Mouse (Mus musculus) CH12.LX (cell line): Measurements from ENCODE around the gene Prr27. TPM values are rescaled to one million over a fixed set of nuclear protein-coding genes. Genes with fewer than 3 reads are reported as not detected.

Experiments used
- DNase-seq: peaks from one replicate; pipeline ENCODE4 v3.0.0-alpha.2; 2013; ENCODE audit errors: extremely low read depth
- H3K27ac ChIP-seq: 2 replicates; pipeline ENCODE4 v1.5.1; 2012; ENCODE audit warnings: low read depth, mild to moderate bottlenecking, control low read depth, moderate library complexity; ENCODE audit not compliant: insufficient read depth
- H3K27me3 ChIP-seq: replicated peaks from 2 replicates; pipeline ENCODE3; 2012; ENCODE audit warnings: inconsistent platforms
- H3K36me3 ChIP-seq, 2 experiments: replicated peaks in 1 of 2; 2 replicates each; pipeline versions ENCODE3 to v1.6.1; 2012; ENCODE audit warnings: inconsistent platforms in 1 of 2, low read length in 1 of 2, mild to moderate bottlenecking in 1 of 2, mixed read lengths in 1 of 2, moderate library complexity in 1 of 2; ENCODE audit not compliant: control insufficient read depth in 1 of 2, insufficient read depth in 1 of 2
- H3K4me1 ChIP-seq, 2 experiments: 2 replicates each; pipeline ENCODE4 v1.6.1; 2012; ENCODE audit warnings: inconsistent platforms in 1 of 2, moderate library complexity in 1 of 2; ENCODE audit not compliant: insufficient read depth in 2 of 2, control insufficient read depth in 1 of 2
- H3K4me2 ChIP-seq: 2 replicates; pipeline ENCODE4 v1.6.1; 2012; ENCODE audit warnings: low read depth, mild to moderate bottlenecking, control low read depth; ENCODE audit not compliant: poor library complexity, insufficient read depth, severe bottlenecking
- H3K4me3 ChIP-seq, 3 experiments: fragments of 150-350 bp in 1 of 3; sonication (generic) in 1 of 3; replicated peaks in 1 of 3; 2 replicates each; pipeline versions ENCODE3 to v1.5.1; 2011 to 2012; ENCODE audit warnings: low read depth in 2 of 3, low read length in 2 of 3, mild to moderate bottlenecking in 2 of 3, moderate library complexity in 2 of 3, control low read depth in 1 of 3, improper control_type of control experiment in 1 of 3, inconsistent platforms in 1 of 3, mixed read lengths in 1 of 3; ENCODE audit not compliant: poor library complexity in 1 of 3
- H3K79me2 ChIP-seq: replicated peaks from 2 replicates; pipeline ENCODE4 v1.6.1; 2012; ENCODE audit warnings: mild to moderate bottlenecking, moderate library complexity; ENCODE audit not compliant: control insufficient read depth, poor library complexity, insufficient read depth, severe bottlenecking; ENCODE audit errors: extremely low read depth
- H3K9ac ChIP-seq: 2 replicates; pipeline ENCODE4 v1.6.1; 2012; ENCODE audit warnings: low read depth, mild to moderate bottlenecking, control low read depth, moderate library complexity; ENCODE audit not compliant: insufficient read depth
- H3K9me3 ChIP-seq: replicated peaks from 2 replicates; pipeline ENCODE3; 2012; ENCODE audit warnings: low read length, inconsistent platforms, mixed read lengths
- CHD1 ChIP-seq: IDR thresholded peaks from 2 replicates; pipeline ENCODE4 v1.6.1; 2012; ENCODE audit warnings: low read depth, low read length, improper control_type of control experiment, inconsistent platforms
- CHD2 ChIP-seq: IDR thresholded peaks from 2 replicates; pipeline ENCODE4 v1.6.1; 2011; ENCODE audit warnings: low read length, improper control_type of control experiment
- CTCF ChIP-seq, 2 experiments: IDR thresholded peaks in 1 of 2; conservative IDR thresholded peaks in 1 of 2; 2 replicates each; pipeline ENCODE4 v1.5.1; 2011 to 2012; ENCODE audit warnings: low read depth in 2 of 2, low read length in 2 of 2, improper control_type of control experiment in 1 of 2, inconsistent platforms in 1 of 2, mild to moderate bottlenecking in 1 of 2, moderate library complexity in 1 of 2
- ETS1 ChIP-seq: conservative IDR thresholded peaks from 2 replicates; pipeline ENCODE4 v1.6.1; 2012; ENCODE audit warnings: low read depth, mild to moderate bottlenecking, inconsistent platforms, low read length, improper control_type of control experiment, moderate library complexity
- GABPA ChIP-seq: IDR thresholded peaks from 2 replicates; pipeline ENCODE4 v1.6.1; 2012; ENCODE audit warnings: low read depth, low read length, improper control_type of control experiment, inconsistent platforms; ENCODE audit not compliant: insufficient replicate concordance
- IRF4 ChIP-seq: IDR thresholded peaks from 2 replicates; pipeline ENCODE4 v1.6.1; 2014; ENCODE audit warnings: low read depth, mild to moderate bottlenecking, inconsistent platforms, low read length, improper control_type of control experiment
- JUN ChIP-seq: IDR thresholded peaks from 2 replicates; pipeline ENCODE4 v1.6.1; 2011; ENCODE audit warnings: low read depth, mild to moderate bottlenecking, low read length, improper control_type of control experiment, moderate library complexity; ENCODE audit not compliant: insufficient read depth
- KAT2A ChIP-seq: IDR thresholded peaks from 2 replicates; pipeline ENCODE4 v1.6.1; 2012; ENCODE audit warnings: low read length, improper control_type of control experiment, inconsistent platforms; ENCODE audit not compliant: insufficient replicate concordance
- MAFK ChIP-seq: IDR thresholded peaks from 2 replicates; pipeline ENCODE4 v1.6.1; 2011; ENCODE audit warnings: low read length, improper control_type of control experiment; ENCODE audit not compliant: insufficient replicate concordance
- MAX ChIP-seq: IDR thresholded peaks from 2 replicates; pipeline ENCODE4 v1.6.1; 2011; ENCODE audit warnings: low read length, improper control_type of control experiment
- MAZ ChIP-seq: IDR thresholded peaks from 2 replicates; pipeline ENCODE4 v1.6.1; 2012; ENCODE audit warnings: low read depth, mild to moderate bottlenecking, inconsistent platforms, low read length, improper control_type of control experiment, moderate library complexity
- MEF2A ChIP-seq: IDR thresholded peaks from 2 replicates; pipeline ENCODE4 v1.6.1; 2014; ENCODE audit warnings: low read depth, mild to moderate bottlenecking, inconsistent platforms, low read length, improper control_type of control experiment, borderline replicate concordance
- MYC ChIP-seq: IDR thresholded peaks from 2 replicates; pipeline ENCODE4 v1.6.1; 2011; ENCODE audit warnings: low read depth, mild to moderate bottlenecking, improper control_type of control experiment, low read length
- PAX5 ChIP-seq: IDR thresholded peaks from 2 replicates; pipeline ENCODE4 v1.6.1; 2012; ENCODE audit warnings: low read length, inconsistent platforms, mixed read lengths
- POLR2AphosphoS2 ChIP-seq: IDR thresholded peaks from 2 replicates; pipeline ENCODE4 v1.6.1; 2011; ENCODE audit warnings: low read depth, low read length, improper control_type of control experiment
- RAD21 ChIP-seq: IDR thresholded peaks from 2 replicates; pipeline ENCODE4 v1.6.1; 2011; ENCODE audit warnings: low read depth, mild to moderate bottlenecking, low read length, improper control_type of control experiment, moderate library complexity
- SMC3 ChIP-seq: IDR thresholded peaks from 2 replicates; pipeline ENCODE4 v1.6.1; 2011; ENCODE audit warnings: low read depth, low read length, improper control_type of control experiment
- UBTF ChIP-seq: IDR thresholded peaks from 2 replicates; pipeline ENCODE4 v1.6.1; 2012; ENCODE audit warnings: low read depth, mild to moderate bottlenecking, inconsistent platforms, low read length, improper control_type of control experiment, moderate library complexity
- USF1 ChIP-seq: IDR thresholded peaks from 2 replicates; pipeline ENCODE4 v1.6.1; 2014; ENCODE audit warnings: low read depth, mild to moderate bottlenecking, inconsistent platforms, low read length, improper control_type of control experiment
- USF2 ChIP-seq: conservative IDR thresholded peaks from 2 replicates; pipeline ENCODE4 v1.6.1; 2011; ENCODE audit warnings: low read depth, low read length, improper control_type of control experiment
- ZKSCAN1 ChIP-seq: IDR thresholded peaks from 2 replicates; pipeline ENCODE4 v1.6.1; 2012; ENCODE audit warnings: low read depth, inconsistent platforms, low read length, improper control_type of control experiment, borderline replicate concordance
- dilution Hi-C: fragments of 300-500 bp; cut with MboI; formaldehyde crosslinking; loops from 2 replicates; pipeline ENCODE4 v1.14.3; 2020; ENCODE audit warnings: low sequenced_read_pairs; ENCODE audit not compliant: extremely low pct_unique_long_range_greater_than_20kb, extremely low pct_ligation_motif_present
- in situ Hi-C: fragments of 300-500 bp; cut with MboI; formaldehyde crosslinking; loops from 3 replicates; pipeline ENCODE4 v1.14.3; 2019; ENCODE audit warnings: low sequenced_read_pairs, low pct_ligation_motif_present, low pct_unique_long_range_greater_than_20kb, mixed read lengths
- polyA plus RNA-seq: library from polyadenylated mRNA; unstranded; fragments of >175 nt; gene quantifications from 2 replicates; pipeline ENCODE4 v1.2.1, GENCODE M21; 2012; ENCODE audit warnings: low read depth; ENCODE audit not compliant: insufficient read length
- total RNA-seq, 2 experiments: library from RNA; depleted of rRNA; stranded (reverse); fragments of 300-350 nt in 1 of 2; fragments of >200 nt in 1 of 2; gene quantifications; 2 replicates each; pipeline ENCODE4 v1.2.3; 2012 to 2014

Prr27 gene
- total and polyA plus RNA-seq, 3 experiments: not detected

DNA sequence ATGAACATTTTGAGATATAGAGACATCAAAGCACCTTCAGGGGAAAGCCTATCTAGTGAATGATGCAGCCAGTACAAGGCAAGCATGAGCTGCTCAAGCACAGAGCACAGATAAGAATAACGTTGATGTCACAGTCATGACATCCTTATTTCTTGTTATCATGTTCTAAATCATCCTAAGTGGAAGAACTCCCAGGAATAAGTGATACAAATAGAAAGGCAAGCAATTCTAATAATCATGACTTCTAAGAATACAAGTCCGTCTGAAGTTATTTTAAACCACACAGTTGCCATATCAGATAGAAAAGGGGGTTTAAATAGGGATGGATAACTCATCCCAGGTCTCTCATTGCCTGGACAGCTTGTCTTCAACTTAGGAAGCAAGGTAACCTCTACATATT is 17.7 kb upstream of the Prr27 start, which contains the start of gene Csn1s2b:
Gene Csn1s2b, plus strand, starts transcription at position 301 of the 400 bp plus-strand sequence.
- no peaks in the 10 kb centered on the region for H3K79me2 ChIP-seq
- H3K27ac ChIP-seq: no peak within 1 kb of the TSS
- TF ChIP-seq IRF4 (no peak), CHD1 (no peak), POLR2AphosphoS2 (no peak), USF1 (no peak), SMC3 (no peak), UBTF (no peak), CHD2 (no peak), GABPA (no peak), KAT2A (no peak), MEF2A (no peak), PAX5 (no peak), MAFK (no peak), MAX (no peak), JUN (no peak), ETS1 (no peak), MAZ (no peak)
- TF ChIP-seq, all 38 proteins: peak for 0
- Histone ChIP-seq H3K4me1 (no peaks in the 10 kb centered on the region), H3K36me3 (no peaks in the 10 kb centered on the region), H3K9me3 (no peaks in the 10 kb centered on the region), H3K4me2 (no peak within 1 kb of the TSS; the same call in 1 of the 2 replicates), H3K27me3 (no peaks in the 10 kb centered on the region), H3K4me3 (no peak within 1 kb of the TSS), H3K9ac (no peak within 1 kb of the TSS)
- in situ Hi-C loops: no loop called here
- DNase-seq: no peak
- dilution Hi-C loops: no loop called here

DNA sequence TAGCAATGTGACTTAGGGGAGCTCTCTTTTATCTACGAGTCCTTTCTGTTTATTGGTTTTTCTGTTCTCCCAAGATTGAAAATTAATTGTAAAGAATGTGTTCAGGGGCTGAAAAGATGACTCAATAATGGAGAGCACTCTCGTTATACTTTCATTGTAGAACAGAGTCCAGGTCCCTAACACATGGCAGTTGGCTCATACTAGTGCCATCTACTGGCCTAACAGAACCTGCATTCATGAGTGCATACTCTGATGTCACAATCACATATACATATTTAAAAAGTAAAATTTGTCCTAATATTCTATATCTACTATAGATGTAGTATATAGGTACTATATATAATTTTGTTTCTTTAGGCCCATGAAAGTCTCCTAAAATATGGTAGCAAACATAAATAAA is 16.2 kb upstream of the Prr27 start:
- Histone ChIP-seq H3K9ac (no peak overlapping the region), H3K27me3 (no peaks in the 10 kb centered on the region), H3K79me2 (no peaks in the 10 kb centered on the region), H3K36me3 (no peaks in the 10 kb centered on the region), H3K4me2 (peak overlapping the region; percentile 21; the same call in 1 of the 2 replicates), H3K9me3 (no peaks in the 10 kb centered on the region), H3K4me3 (no peak overlapping the region), H3K4me1 (no peaks in the 10 kb centered on the region), H3K27ac (no peak overlapping the region)
- peak; percentile 35 for DNase-seq
- in situ Hi-C loops: no loop called here
- TF ChIP-seq SMC3 (peak; percentile 55), USF2 (no peak), RAD21 (peak; percentile 32), CTCF (conservative IDR thresholded peaks at IDR 0.05 in 1 of 2, IDR thresholded peaks at IDR 0.05 in 1 of 2; ENCODE audit: low read depth in 2 of 2, low read length in 2 of 2) (peak in 1 of 2 experiments; percentile 63; a peak in 2 of 4 replicates), ZKSCAN1 (no peak), MYC (peak; percentile 86)
- dilution Hi-C loops: no loop called here
